Mouse (Mus musculus) olfactory bulb, adult 2 months (tissue): ENCODE results near the gene Gm6993.

Experiments
- CTCF ChIP-seq: fragments of 200-500 bp; IDR thresholded peaks from 2 replicates; pipeline ENCODE4 v1.5.1; 2012; ENCODE audit warnings: low read depth, mild to moderate bottlenecking, low read length, moderate library complexity; ENCODE audit not compliant: insufficient read depth
- POLR2A ChIP-seq: fragments of 200-500 bp; IDR thresholded peaks from 2 replicates; pipeline ENCODE4 v1.6.1; 2012; ENCODE audit warnings: mild to moderate bottlenecking, low read depth, low read length, moderate library complexity; ENCODE audit not compliant: insufficient read depth

DNA sequence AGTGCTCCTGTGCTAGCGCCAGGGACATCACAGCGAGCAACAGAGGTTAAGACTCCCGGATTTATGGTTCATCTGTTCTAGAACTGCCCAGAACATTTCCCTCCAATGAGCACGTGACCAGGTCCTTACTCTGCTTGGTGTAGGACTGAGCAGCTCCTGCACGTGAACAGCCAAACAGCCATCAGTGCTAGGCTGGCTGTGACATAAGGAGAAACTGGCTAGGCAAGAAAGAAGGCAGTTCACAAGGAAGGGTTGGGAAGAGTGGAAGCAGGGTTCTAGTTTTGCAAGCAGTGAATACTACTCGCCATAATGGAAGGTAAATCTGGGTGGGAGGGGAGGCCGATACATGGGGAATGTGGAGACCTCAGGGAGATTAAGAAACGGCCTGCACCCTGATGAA is 14.4 kb downstream of the Gm6993 start:
- TF ChIP-seq CTCF (no peak), POLR2A (no peak)
